Mouse (Mus musculus): ENCODE data around the gene Pla2g1b.

DNA sequence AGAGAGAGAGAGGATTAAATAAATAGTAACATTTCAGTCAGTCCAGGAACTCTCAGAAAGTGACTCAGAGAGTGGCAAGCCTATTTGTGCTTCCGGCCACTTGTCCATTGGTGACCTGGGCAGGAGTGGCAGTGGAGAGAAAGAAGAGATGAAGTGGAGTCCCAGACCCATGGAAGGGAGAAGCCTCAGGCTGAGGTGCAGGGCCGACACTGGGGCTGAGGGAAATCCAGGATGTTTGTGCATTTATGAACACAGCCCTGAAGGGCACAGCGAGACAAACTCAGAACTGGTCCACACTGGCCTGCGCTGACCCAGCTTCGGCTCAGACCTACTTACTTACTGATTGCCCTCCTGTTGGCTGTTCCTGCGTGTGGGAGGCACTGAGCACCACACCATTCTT is 3.7 kb downstream of the Pla2g1b start:
- TF ChIP-seq GATA1 (IDR thresholded peaks at IDR 0.05; ENCODE audit: borderline replicate concordance, low read length) (no peak), FLI1 (IDR thresholded peaks at IDR 0.05; ENCODE audit: low read length) (no peak)
